Mouse (Mus musculus) small intestine, adult 2 months (tissue): Measurements from ENCODE around the gene Izumo1.

Experiments used
- CTCF ChIP-seq: fragments of 200-500 bp; IDR thresholded peaks from 2 replicates; pipeline ENCODE4 v1.5.1; 2012; ENCODE audit warnings: low read depth, mild to moderate bottlenecking, control low read depth, inconsistent platforms, low read length, moderate library complexity, mixed read lengths; ENCODE audit not compliant: insufficient replicate concordance, insufficient read length; ENCODE audit errors: extremely low read depth
- POLR2A ChIP-seq: fragments of 200-500 bp; IDR thresholded peaks from 2 replicates; pipeline ENCODE4 v1.6.1; 2012; ENCODE audit warnings: low read depth, mild to moderate bottlenecking, control low read depth, inconsistent platforms, low read length, moderate library complexity

- no peak for TF ChIP-seq CTCF
- no peak for TF ChIP-seq POLR2A
These were observed 4.4 kb upstream of the Izumo1 start, which contains the start of gene Fut1 for GRCm38 (mm10) chr7:45617042-45617695.
